Mouse (Mus musculus) heart, postnatal 0 days (tissue): ENCODE measurements around the gene Hspb2. TPM values are rescaled to one million over a fixed set of nuclear protein-coding genes. Genes with fewer than 3 reads are reported as not detected.

Source experiments
- ATAC-seq: fragments of 200-750 bp; cut with Nextera tagmentation; 2 replicates; pipeline ENCODE4 v1.8.0; 2017; ENCODE audit warnings: low read depth, moderate number of reproducible peaks, moderate library complexity; ENCODE audit not compliant: insufficient read depth
- DNase-seq: peaks from one replicate; pipeline ENCODE4 v3.0.0-alpha.2; 2016; ENCODE audit warnings: low spot score
- H3K27ac ChIP-seq: fragments of 300-500 bp; sonication (generic); 2 replicates; pipeline ENCODE4 v1.5.1; 2014; ENCODE audit warnings: low read depth, mild to moderate bottlenecking
- H3K27me3 ChIP-seq: fragments of 300-500 bp; sonication (generic); 2 replicates; pipeline ENCODE4 v1.6.1; 2014; ENCODE audit warnings: low read length, mixed read lengths; ENCODE audit not compliant: control insufficient read depth, insufficient read depth
- H3K36me3 ChIP-seq: fragments of 300-500 bp; sonication (generic); replicated peaks from 2 replicates; pipeline ENCODE4 v1.6.1; 2014; ENCODE audit warnings: low read length, mixed read lengths; ENCODE audit not compliant: control insufficient read depth, insufficient read depth
- H3K4me1 ChIP-seq: fragments of 300-500 bp; sonication (generic); 2 replicates; pipeline ENCODE4 v1.6.1; 2014; ENCODE audit warnings: antibody characterized with exemption; ENCODE audit not compliant: control insufficient read depth, insufficient read depth
- H3K4me2 ChIP-seq: fragments of 300-500 bp; sonication (generic); 2 replicates; pipeline ENCODE4 v1.6.1; 2014; ENCODE audit warnings: low read depth, mild to moderate bottlenecking, low read length, moderate library complexity
- H3K4me3 ChIP-seq: fragments of 300-500 bp; sonication (generic); 2 replicates; pipeline ENCODE4 v1.5.1; 2014; ENCODE audit warnings: low read depth, low read length
- H3K9ac ChIP-seq: fragments of 300-500 bp; sonication (generic); replicated peaks from 2 replicates; pipeline ENCODE4 v1.6.1; 2014; ENCODE audit warnings: low read depth, low read length, mixed read lengths
- H3K9me3 ChIP-seq: fragments of 300-500 bp; sonication (generic); replicated peaks from 2 replicates; pipeline ENCODE4 v1.6.1; 2016; ENCODE audit warnings: low read length; ENCODE audit not compliant: control insufficient read depth
- CTCF ChIP-seq: IDR thresholded peaks from 2 replicates; pipeline ENCODE4 v1.5.1; 2016; ENCODE audit warnings: antibody characterized with exemption, control low read depth, low read depth
- EP300 ChIP-seq: IDR thresholded peaks from 2 replicates; pipeline ENCODE4 v1.6.1; 2016; ENCODE audit warnings: antibody characterized with exemption, low read depth
- WGBS: fragments of 180-500 bp; shearing (Covaris S2); extraction: QIAGEN DNeasy Blood & Tissue Kit; methylation state at CpG from one replicate; pipeline ENCODE4 v1.1.7; 2014; 5-methylcytosine and 5-hydroxymethylcytosine counted together
- polyA plus RNA-seq: library from polyadenylated mRNA; unstranded; fragments of >200 nt; fragmentation: Nextera tagmentation; extraction: Ambion mirVana; gene quantifications from 2 replicates; pipeline ENCODE4 v1.2.1, GENCODE M21; 2015
- total RNA-seq: library from RNA; depleted of rRNA; stranded (reverse); fragments of >200 nt; gene quantifications from 2 replicates; pipeline ENCODE4 v1.2.3, GENCODE M21; 2014; ENCODE audit warnings: low replicate concordance; rRNA removed

Gene Hspb2
- total RNA-seq = 241 and 266 TPM in 2 replicates
- polyA plus RNA-seq = 309 and 313 TPM in 2 replicates

DNA sequence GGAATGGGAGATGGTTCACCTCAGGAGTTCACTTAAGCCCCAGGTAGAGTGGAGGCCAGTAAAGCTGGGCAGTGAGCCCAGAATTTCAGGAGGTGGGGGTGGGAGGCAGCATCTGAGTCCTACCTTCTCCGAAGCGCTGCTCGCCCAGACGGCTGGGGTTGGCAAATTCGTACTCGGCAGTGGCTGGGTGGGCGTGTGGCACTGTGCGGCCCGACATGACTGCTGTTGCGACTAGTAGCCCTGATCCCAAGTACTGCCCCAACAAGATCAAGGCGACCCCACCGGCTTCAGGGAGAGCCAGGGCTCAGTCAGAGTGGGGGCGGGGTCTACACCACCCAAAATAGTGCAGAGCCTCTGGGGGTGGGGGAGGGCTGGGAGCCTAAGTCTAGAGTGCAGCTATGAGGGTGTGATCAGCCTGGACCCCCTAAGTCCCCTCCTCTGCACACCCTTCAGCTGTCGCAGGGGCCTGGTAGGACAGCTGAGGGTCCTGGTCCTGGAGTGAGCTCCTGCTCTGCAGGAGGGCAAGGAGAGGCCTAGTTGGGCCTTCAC, at the start of gene Hspb2:
Gene Hspb2, minus strand, starts transcription at position 301 of the 549 bp plus-strand sequence.
- H3K9me3 ChIP-seq = no peaks in the 10 kb centered on the region
- DNase-seq (peak; percentile 69), ATAC-seq (peak; percentile 69)
- peak within 1 kb of the TSS; percentile 99 for H3K27ac ChIP-seq
- H3K27me3 ChIP-seq = no peaks in the 10 kb centered on the region
- 22% methylated on average over 14 of the region's 14 CpGs for WGBS
- H3K4me1 ChIP-seq = peaks cover 14% of the 10 kb centered on the region; the same call in 1 of the 2 replicates
- peaks cover 14% of the 10 kb centered on the region for H3K36me3 ChIP-seq
- peak within 1 kb of the TSS; percentile 74 for H3K4me3 ChIP-seq
- peak within 1 kb of the TSS; percentile 86 for H3K4me2 ChIP-seq
- TF ChIP-seq EP300 = no peak
- TF ChIP-seq CTCF = no peak
- peak within 1 kb of the TSS; percentile 94 for H3K9ac ChIP-seq

DNA sequence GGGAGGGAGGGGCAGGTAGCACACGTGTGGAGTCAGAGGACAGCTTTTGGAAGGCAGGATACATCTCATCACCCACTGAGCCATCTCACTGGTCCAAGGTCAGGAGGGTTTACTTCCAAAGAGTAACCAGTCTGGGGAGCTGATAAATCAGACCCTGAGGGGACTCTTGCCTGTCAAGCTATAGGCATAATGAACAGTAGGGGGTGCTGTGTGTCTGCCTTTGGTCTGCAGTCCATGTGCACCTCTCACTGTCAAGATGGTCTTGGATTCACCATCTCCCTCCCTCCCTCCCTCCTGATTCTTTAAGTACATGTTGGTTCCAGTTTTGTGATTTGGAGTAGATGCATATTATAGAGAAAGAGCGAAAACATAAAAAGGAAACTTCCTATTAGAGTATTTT, 48.8 kb upstream of the Hspb2 start:
- H3K9ac ChIP-seq = no peak overlapping the region
- H3K36me3 ChIP-seq = peaks cover 62% of the 10 kb centered on the region
- TF ChIP-seq CTCF (peak; percentile 72), EP300 (no peak)
- H3K27ac ChIP-seq = no peak overlapping the region
- 69% methylated on average over 2 of the region's 2 CpGs for WGBS
- no peaks in the 10 kb centered on the region for H3K9me3 ChIP-seq
- no peak overlapping the region for H3K4me3 ChIP-seq
- H3K27me3 ChIP-seq = no peaks in the 10 kb centered on the region
- ATAC-seq = no peak
- no peaks in the 10 kb centered on the region for H3K4me1 ChIP-seq
- DNase-seq = peak; percentile 33
- H3K4me2 ChIP-seq = no peak overlapping the region

DNA sequence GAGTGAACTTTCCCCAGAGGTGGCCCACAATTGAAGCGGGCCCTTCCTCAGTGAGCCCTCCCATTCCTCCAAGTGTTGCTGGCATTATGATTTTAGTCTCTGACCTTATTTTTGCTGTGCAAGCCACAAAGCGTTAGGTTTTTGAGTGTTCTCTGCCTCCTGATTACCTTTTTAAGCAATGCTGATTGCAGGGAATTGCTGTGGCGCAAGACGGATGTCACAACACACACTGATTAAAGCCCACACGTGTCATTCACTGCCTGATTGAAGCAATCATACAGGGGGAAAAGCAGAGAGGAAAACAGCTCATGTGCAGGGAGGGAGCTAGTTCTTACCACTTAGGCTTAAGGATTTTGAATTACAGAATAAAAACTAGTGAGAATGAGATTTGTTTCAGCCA, 46.2 kb upstream of the Hspb2 start:
- ATAC-seq (no peak), DNase-seq (no peak)
- Histone ChIP-seq H3K9ac (no peak overlapping the region), H3K4me3 (no peak overlapping the region), H3K36me3 (peaks cover 51% of the 10 kb centered on the region), H3K27me3 (no peaks in the 10 kb centered on the region), H3K27ac (no peak overlapping the region), H3K9me3 (no peaks in the 10 kb centered on the region), H3K4me2 (no peak overlapping the region), H3K4me1 (no peaks in the 10 kb centered on the region)
- 87% methylated on average over 5 of the region's 5 CpGs for WGBS
- no peak for TF ChIP-seq EP300
- TF ChIP-seq CTCF = no peak

DNA sequence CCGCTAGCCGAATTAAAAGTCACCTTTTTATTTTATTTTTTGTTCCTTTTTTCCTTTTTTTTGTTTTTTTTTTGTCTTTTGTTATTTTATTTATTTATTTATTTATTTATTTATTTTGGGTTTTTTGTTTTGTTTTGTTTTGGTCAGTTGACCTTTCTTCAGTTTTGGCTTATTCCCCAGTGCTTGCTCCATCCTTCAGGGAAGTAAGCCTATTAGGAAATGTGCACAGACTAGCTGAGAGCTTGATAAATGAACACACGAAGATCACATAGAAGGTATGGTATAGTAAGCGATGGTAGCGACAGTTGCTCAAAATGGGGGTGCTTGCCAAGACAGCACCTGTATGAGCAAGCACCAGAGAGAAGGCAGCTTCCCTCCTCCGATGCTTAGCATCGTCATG, 45.5 kb upstream of the Hspb2 start:
- Histone ChIP-seq H3K4me3 (no peak overlapping the region), H3K27ac (no peak overlapping the region), H3K9ac (no peak overlapping the region), H3K4me2 (no peak overlapping the region), H3K9me3 (no peaks in the 10 kb centered on the region), H3K27me3 (no peaks in the 10 kb centered on the region), H3K4me1 (no peaks in the 10 kb centered on the region), H3K36me3 (peaks cover 45% of the 10 kb centered on the region)
- no peak for TF ChIP-seq CTCF
- TF ChIP-seq EP300 = no peak
- 89% methylated on average over 7 of the region's 7 CpGs for WGBS
- DNase-seq (no peak), ATAC-seq (no peak)

DNA sequence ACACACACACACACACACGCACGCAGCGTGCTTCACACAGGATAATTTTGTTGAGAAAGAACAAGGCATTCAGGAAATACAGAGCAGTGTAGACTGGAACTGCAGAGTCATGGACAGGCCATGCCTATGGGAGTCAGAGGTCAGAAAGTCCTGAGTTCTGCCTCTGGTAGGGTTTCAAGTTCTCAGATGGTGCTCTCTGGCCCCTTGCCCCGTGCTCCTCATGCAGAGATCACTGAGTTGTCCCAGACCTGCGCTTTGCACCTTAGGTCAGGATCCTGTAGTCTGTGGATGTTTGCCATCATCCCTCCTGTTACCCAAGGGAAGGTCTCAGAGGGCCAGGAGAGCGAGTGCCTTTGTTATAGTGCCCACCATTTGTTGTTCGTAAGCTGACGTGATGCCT, 44.6 kb upstream of the Hspb2 start:
- WGBS = 89% methylated on average over 8 of the region's 8 CpGs
- H3K9ac ChIP-seq = no peak overlapping the region
- H3K4me1 ChIP-seq = no peaks in the 10 kb centered on the region
- H3K27ac ChIP-seq = no peak overlapping the region
- no peak for DNase-seq
- ATAC-seq = no peak
- H3K9me3 ChIP-seq = no peaks in the 10 kb centered on the region
- no peak for TF ChIP-seq CTCF
- TF ChIP-seq EP300 = no peak
- H3K36me3 ChIP-seq = peaks cover 45% of the 10 kb centered on the region
- H3K4me2 ChIP-seq = no peak overlapping the region
- H3K27me3 ChIP-seq = no peaks in the 10 kb centered on the region
- H3K4me3 ChIP-seq = no peak overlapping the region

DNA sequence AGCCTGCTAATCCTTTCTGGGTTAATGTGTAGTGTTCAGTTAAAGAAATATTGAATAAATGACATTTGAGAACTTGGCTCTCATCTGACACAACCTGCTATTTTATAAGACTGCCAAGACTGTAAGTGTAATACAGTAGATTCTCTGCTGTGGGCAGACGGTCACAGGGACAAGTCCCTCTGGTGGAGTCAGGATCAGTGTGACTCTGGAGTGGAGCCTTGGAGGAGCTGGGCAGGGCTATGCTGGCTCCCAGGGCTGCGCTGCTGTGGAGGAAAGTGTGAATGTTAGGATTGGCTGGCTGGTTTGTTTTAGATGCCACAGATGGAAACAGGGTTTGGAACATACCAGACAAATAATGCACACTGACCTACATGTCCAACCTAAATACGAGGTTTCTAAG, 43.1 kb upstream of the Hspb2 start:
- Histone ChIP-seq H3K4me3 (no peak overlapping the region), H3K4me1 (no peaks in the 10 kb centered on the region), H3K27me3 (no peaks in the 10 kb centered on the region), H3K9me3 (no peaks in the 10 kb centered on the region), H3K36me3 (peaks cover 46% of the 10 kb centered on the region), H3K4me2 (no peak overlapping the region), H3K27ac (no peak overlapping the region), H3K9ac (no peak overlapping the region)
- DNase-seq (no peak), ATAC-seq (no peak)
- TF ChIP-seq CTCF = no peak
- 88% methylated on average over 3 of the region's 3 CpGs for WGBS
